Mouse (Mus musculus) spleen, postnatal 36 days (tissue): ENCODE measurements around the gene Ets2.
"Not testable (repeated sequence)": the region's sequence is repeated elsewhere in the genome, so short reads cannot be mapped to it uniquely, and the experiment has no call there.

Source experiments
- DNase-seq, 2 experiments: peaks; one replicate each; pipeline ENCODE4 v3.0.0; 2022; ENCODE audit warnings: low spot score in 2 of 2, mixed read lengths in 1 of 2

Ets2 gene

GRCm38 (mm10) chr16:95699721-95700120 is 2.2 kb upstream of the Ets2 start:
- DNase-seq: no peak

GRCm38 (mm10) chr16:95700224-95700623 is 1.7 kb upstream of the Ets2 start:
- DNase-seq: no peak

- DNase-seq: no peak
Observed at GRCm38 (mm10) chr16:95702562-95703545, 979 bp downstream of the Ets2 start.

GRCm38 (mm10) chr16:95703958-95704357 is 2.1 kb downstream of the Ets2 start:
- DNase-seq: no peak

GRCm38 (mm10) chr16:95704662-95705330 is 2.9 kb downstream of the Ets2 start:
- no peak for DNase-seq

- no peak for DNase-seq
Observed at GRCm38 (mm10) chr16:95705771-95706170, 3.9 kb downstream of the Ets2 start.

GRCm38 (mm10) chr16:95708211-95709004 is 6.5 kb downstream of the Ets2 start:
- DNase-seq: no peak

GRCm38 (mm10) chr16:95709175-95709574 is 7.3 kb downstream of the Ets2 start:
- no peak for DNase-seq

GRCm38 (mm10) chr16:95710129-95710528 is 8.3 kb downstream of the Ets2 start:
- no peak for DNase-seq

- no peak for DNase-seq
Observed at GRCm38 (mm10) chr16:95712121-95712520, 10.2 kb downstream of the Ets2 start.

GRCm38 (mm10) chr16:95713077-95713476 is 11.2 kb downstream of the Ets2 start:
- not testable (repeated sequence) for DNase-seq

- no peak for DNase-seq
Observed at GRCm38 (mm10) chr16:95715026-95715425, 13.2 kb downstream of the Ets2 start.

- DNase-seq: no peak
Observed at GRCm38 (mm10) chr16:95716061-95716706, 14.3 kb downstream of the Ets2 start.

- DNase-seq: no peak
Observed at GRCm38 (mm10) chr16:95717631-95718030, 15.8 kb downstream of the Ets2 start.

- no peak for DNase-seq
Observed at GRCm38 (mm10) chr16:95718119-95718518, 16.2 kb downstream of the Ets2 start.

GRCm38 (mm10) chr16:95720532-95720931 is 18.7 kb downstream of the Ets2 start:
- DNase-seq: no peak

GRCm38 (mm10) chr16:95724251-95724650 is 22.4 kb downstream of the Ets2 start:
- no peak for DNase-seq

GRCm38 (mm10) chr16:95724776-95725175 is 22.9 kb downstream of the Ets2 start:
- no peak for DNase-seq

- peak in 1 of 2 experiments; percentile 33 for DNase-seq
Observed at GRCm38 (mm10) chr16:95726802-95727201, 24.9 kb downstream of the Ets2 start.

GRCm38 (mm10) chr16:95728453-95729435 is 26.9 kb downstream of the Ets2 start:
- DNase-seq: peak; percentile 91 to 94
